Mouse (Mus musculus) midbrain, embryonic 14.5 days (tissue): ENCODE measurements around the gene Mss51. TPM values are rescaled to one million over a fixed set of nuclear protein-coding genes. Genes with fewer than 3 reads are reported as not detected.

ENCODE experiments used
- ATAC-seq: fragments of 200-750 bp; cut with Nextera tagmentation; 2 replicates; pipeline ENCODE4 v1.8.0; 2017; ENCODE audit warnings: moderate number of reproducible peaks, moderate library complexity; ENCODE audit not compliant: low FRiP score, low TSS enrichment
- DNase-seq: peaks from one replicate; pipeline ENCODE4 v3.0.0-alpha.2; 2015
- H3K27ac ChIP-seq: fragments of 300-500 bp; sonication (generic); replicated peaks from 2 replicates; pipeline ENCODE4 v1.5.1; 2014; ENCODE audit warnings: mild to moderate bottlenecking, low read depth, low read length, moderate library complexity
- H3K27me3 ChIP-seq: fragments of 300-500 bp; sonication (generic); 2 replicates; pipeline ENCODE4 v1.6.1; 2014; ENCODE audit warnings: low read length, control low read depth, mixed read lengths; ENCODE audit not compliant: control insufficient read depth, insufficient read depth
- H3K36me3 ChIP-seq: fragments of 300-500 bp; sonication (generic); 2 replicates; pipeline ENCODE4 v1.6.1; 2014; ENCODE audit warnings: low read length, control low read depth; ENCODE audit not compliant: control insufficient read depth, insufficient read depth
- H3K4me1 ChIP-seq: fragments of 300-500 bp; sonication (generic); 2 replicates; pipeline ENCODE4 v1.6.1; 2014; ENCODE audit warnings: mild to moderate bottlenecking, antibody characterized with exemption, low read length, control low read depth; ENCODE audit not compliant: control insufficient read depth, insufficient read depth
- H3K4me2 ChIP-seq: fragments of 300-500 bp; sonication (generic); 2 replicates; pipeline ENCODE4 v1.6.1; 2014; ENCODE audit warnings: mild to moderate bottlenecking, low read length, moderate library complexity
- H3K4me3 ChIP-seq: fragments of 300-500 bp; sonication (generic); replicated peaks from 2 replicates; pipeline ENCODE4 v1.5.1; 2014; ENCODE audit warnings: low read depth, low read length
- H3K9ac ChIP-seq: fragments of 300-500 bp; sonication (generic); replicated peaks from 2 replicates; pipeline ENCODE4 v1.6.1; 2014; ENCODE audit warnings: mild to moderate bottlenecking, low read length, moderate library complexity
- H3K9me3 ChIP-seq: fragments of 300-500 bp; sonication (generic); 2 replicates; pipeline ENCODE4 v1.6.1; 2016; ENCODE audit warnings: low read length, control low read depth, mixed read lengths; ENCODE audit not compliant: control insufficient read depth
- WGBS: fragments of 180-500 bp; shearing (Covaris S2); extraction: QIAGEN DNeasy Blood & Tissue Kit; methylation state at CpG from one replicate; pipeline ENCODE4 v1.1.7; 2014; 5-methylcytosine and 5-hydroxymethylcytosine counted together
- polyA plus RNA-seq: library from polyadenylated mRNA; unstranded; fragments of >200 nt; fragmentation: Nextera tagmentation; extraction: Ambion mirVana; gene quantifications from 2 replicates; pipeline ENCODE4 v1.2.1, GENCODE M21; 2014

Gene Mss51
- polyA plus RNA-seq, 1 experiment from 2014 or later, result 0.49 TPM

GRCm38 (mm10) chr14:20477261-20478025, 19.3 kb downstream of the Mss51 start:
- 38% methylated on average over 4 of the region's 4 CpGs for WGBS
- Histone ChIP-seq H3K27ac (no peak overlapping the region), H3K4me2 (no peak overlapping the region), H3K9me3 (no peaks in the 10 kb centered on the region), H3K27me3 (no peaks in the 10 kb centered on the region), H3K36me3 (no peaks in the 10 kb centered on the region), H3K4me3 (no peak overlapping the region), H3K9ac (no peak overlapping the region), H3K4me1 (no peaks in the 10 kb centered on the region)
- DNase-seq (no peak), ATAC-seq (no peak)

- H3K9me3 ChIP-seq, result no peaks in the 10 kb centered on the region
- WGBS, result 75% methylated on average over 14 of the region's 14 CpGs
- no peak for DNase-seq
- no peaks in the 10 kb centered on the region for H3K27me3 ChIP-seq
- H3K9ac ChIP-seq, result no peak overlapping the region
- no peak overlapping the region for H3K27ac ChIP-seq
- H3K4me3 ChIP-seq, result no peak overlapping the region
- no peak overlapping the region for H3K4me2 ChIP-seq
- H3K36me3 ChIP-seq, result 0 out of 2 replicates have a peak, but pooled peaks cover 2% of the 10 kb centered on the region
- no peak for ATAC-seq
- no peaks in the 10 kb centered on the region for H3K4me1 ChIP-seq
These were observed 36.5 kb downstream of the Mss51 start for GRCm38 (mm10) chr14:20460216-20460615.

GRCm38 (mm10) chr14:20458378-20458777, 38.3 kb downstream of the Mss51 start:
- H3K36me3 ChIP-seq, result no peaks in the 10 kb centered on the region
- H3K4me1 ChIP-seq, result no peaks in the 10 kb centered on the region
- 91% methylated on average over 9 of the region's 9 CpGs for WGBS
- no peak overlapping the region for H3K4me2 ChIP-seq
- no peak overlapping the region for H3K27ac ChIP-seq
- H3K9me3 ChIP-seq, result no peaks in the 10 kb centered on the region
- H3K27me3 ChIP-seq, result no peaks in the 10 kb centered on the region
- ATAC-seq, result no peak
- H3K4me3 ChIP-seq, result no peak overlapping the region
- no peak for DNase-seq
- H3K9ac ChIP-seq, result no peak overlapping the region

- Histone ChIP-seq H3K4me3 (no peak overlapping the region), H3K27me3 (no peaks in the 10 kb centered on the region), H3K36me3 (no peaks in the 10 kb centered on the region), H3K9ac (no peak overlapping the region), H3K4me1 (no peaks in the 10 kb centered on the region), H3K4me2 (no peak overlapping the region), H3K9me3 (no peaks in the 10 kb centered on the region), H3K27ac (no peak overlapping the region)
- WGBS, result 94% methylated on average over 5 of the region's 5 CpGs
- DNase-seq (no peak), ATAC-seq (no peak)
These were observed 43.8 kb downstream of the Mss51 start for GRCm38 (mm10) chr14:20452929-20453328.

- Histone ChIP-seq H3K4me2 (peak within 1 kb of the TSS; percentile 65), H3K27me3 (no peaks in the 10 kb centered on the region), H3K27ac (0 out of 2 replicates have a peak within 1 kb of the TSS, but pooled peaks have one; percentile 20), H3K9ac (peak within 1 kb of the TSS; percentile 45), H3K4me1 (no peaks in the 10 kb centered on the region), H3K9me3 (no peaks in the 10 kb centered on the region), H3K36me3 (no peaks in the 10 kb centered on the region), H3K4me3 (peak within 1 kb of the TSS; percentile 34)
- peak; percentile 55; the same call in 1 of the 2 replicates for ATAC-seq
- peak; percentile 83 for DNase-seq
- WGBS, result 3% methylated on average over 15 of the region's 15 CpGs
These were observed 44.9 kb downstream of the Mss51 start, which contains the start of gene Cfap70 for GRCm38 (mm10) chr14:20451765-20452331. Gene Cfap70, minus strand, starts transcription at chr14:20452226.

GRCm38 (mm10) chr14:20451302-20451701, 45.4 kb downstream of the Mss51 start:
- no peak for ATAC-seq
- no peaks in the 10 kb centered on the region for H3K36me3 ChIP-seq
- peak overlapping the region; percentile 45 for H3K9ac ChIP-seq
- 19% methylated on average over 2 of the region's 2 CpGs for WGBS
- peak; percentile 3 for DNase-seq
- H3K4me1 ChIP-seq, result no peaks in the 10 kb centered on the region
- H3K4me2 ChIP-seq, result peak overlapping the region; percentile 65
- 0 out of 2 replicates have a peak overlapping the region, but pooled peaks have one; percentile 20 for H3K27ac ChIP-seq
- no peaks in the 10 kb centered on the region for H3K9me3 ChIP-seq
- no peaks in the 10 kb centered on the region for H3K27me3 ChIP-seq
- peak overlapping the region; percentile 34 for H3K4me3 ChIP-seq

GRCm38 (mm10) chr14:20447209-20447608, 49.5 kb downstream of the Mss51 start:
- 61% methylated on average over 12 of the region's 12 CpGs for WGBS
- ATAC-seq (no peak), DNase-seq (no peak)
- Histone ChIP-seq H3K4me2 (no peak overlapping the region), H3K27ac (no peak overlapping the region), H3K4me3 (no peak overlapping the region), H3K27me3 (no peaks in the 10 kb centered on the region), H3K4me1 (no peaks in the 10 kb centered on the region), H3K9me3 (no peaks in the 10 kb centered on the region), H3K36me3 (no peaks in the 10 kb centered on the region), H3K9ac (no peak overlapping the region)

- ATAC-seq (no peak), DNase-seq (peak; percentile 14)
- H3K4me1 ChIP-seq, result no peaks in the 10 kb centered on the region
- H3K27me3 ChIP-seq, result no peaks in the 10 kb centered on the region
- WGBS, result 35% methylated on average over 17 of the region's 17 CpGs
- no peak overlapping the region for H3K4me3 ChIP-seq
- no peak overlapping the region for H3K27ac ChIP-seq
- H3K4me2 ChIP-seq, result peak overlapping the region; percentile 15; the same call in 1 of the 2 replicates
- no peak overlapping the region for H3K9ac ChIP-seq
- H3K36me3 ChIP-seq, result no peaks in the 10 kb centered on the region
- no peaks in the 10 kb centered on the region for H3K9me3 ChIP-seq
These were observed 54.4 kb downstream of the Mss51 start for GRCm38 (mm10) chr14:20442252-20442651.

- H3K36me3 ChIP-seq, result no peaks in the 10 kb centered on the region
- H3K4me2 ChIP-seq, result no peak overlapping the region
- H3K4me1 ChIP-seq, result no peaks in the 10 kb centered on the region
- H3K27me3 ChIP-seq, result no peaks in the 10 kb centered on the region
- no peak for ATAC-seq
- DNase-seq, result no peak
- H3K9ac ChIP-seq, result no peak overlapping the region
- 77% methylated on average over 6 of the region's 6 CpGs for WGBS
- H3K27ac ChIP-seq, result no peak overlapping the region
- no peak overlapping the region for H3K4me3 ChIP-seq
- no peaks in the 10 kb centered on the region for H3K9me3 ChIP-seq
These were observed 59.7 kb downstream of the Mss51 start for GRCm38 (mm10) chr14:20436976-20437375.
